Mouse (Mus musculus) lung, embryonic 15.5 days (tissue): ENCODE data around the gene Prex1. TPM values are rescaled to one million over a fixed set of nuclear protein-coding genes. Genes with fewer than 3 reads are reported as not detected.

Experiments used
- ATAC-seq: fragments of 200-750 bp; cut with Nextera tagmentation; 2 replicates; pipeline ENCODE4 v1.8.0; 2017; ENCODE audit warnings: moderate number of reproducible peaks, borderline replicate concordance; ENCODE audit not compliant: low FRiP score, low TSS enrichment; ENCODE audit errors: extremely low read depth
- H3K27ac ChIP-seq: fragments of 300-500 bp; sonication (generic); 2 replicates; pipeline ENCODE4 v1.5.1; 2015; ENCODE audit warnings: moderate library complexity, mild to moderate bottlenecking, inconsistent platforms
- H3K27me3 ChIP-seq: fragments of 300-500 bp; sonication (generic); 2 replicates; pipeline ENCODE4 v1.6.1; 2015; ENCODE audit warnings: inconsistent platforms
- H3K36me3 ChIP-seq: fragments of 300-500 bp; sonication (generic); 2 replicates; pipeline ENCODE4 v1.6.1; 2015; ENCODE audit warnings: inconsistent platforms
- H3K4me1 ChIP-seq: fragments of 300-500 bp; sonication (generic); 2 replicates; pipeline ENCODE4 v1.6.1; 2015; ENCODE audit warnings: inconsistent platforms
- H3K4me2 ChIP-seq: fragments of 300-500 bp; sonication (generic); 2 replicates; pipeline ENCODE4 v1.6.1; 2015; ENCODE audit warnings: inconsistent platforms, mild to moderate bottlenecking, moderate library complexity
- H3K4me3 ChIP-seq: fragments of 300-500 bp; sonication (generic); 2 replicates; pipeline ENCODE4 v1.5.1; 2015; ENCODE audit warnings: mild to moderate bottlenecking, inconsistent platforms
- H3K9ac ChIP-seq: fragments of 300-500 bp; sonication (generic); 2 replicates; pipeline ENCODE4 v1.6.1; 2015; ENCODE audit warnings: inconsistent platforms
- H3K9me3 ChIP-seq: fragments of 300-500 bp; sonication (generic); 2 replicates; pipeline ENCODE4 v1.6.1; 2016; ENCODE audit warnings: inconsistent platforms
- WGBS: fragments of 180-500 bp; shearing (Covaris S2); methylation state at CpG from one replicate; pipeline ENCODE4 v1.1.7; 2015; 5-methylcytosine and 5-hydroxymethylcytosine counted together
- polyA plus RNA-seq: library from polyadenylated mRNA; unstranded; fragments of >200 nt; fragmentation: Nextera tagmentation; extraction: Ambion mirVana; gene quantifications from 2 replicates; pipeline ENCODE4 v1.2.1, GENCODE M21; 2015

Prex1 gene
- polyA plus RNA-seq, 1 experiment from 2014 or later, result 10.6 TPM

- 46% methylated on average over 13 of the region's 13 CpGs for WGBS
- H3K9ac ChIP-seq, result no peak overlapping the region
- H3K4me2 ChIP-seq, result no peak overlapping the region
- no peak for ATAC-seq
- H3K9me3 ChIP-seq, result no peaks in the 10 kb centered on the region
- peaks cover 21% of the 10 kb centered on the region; the same call in 1 of the 2 replicates for H3K4me1 ChIP-seq
- no peak overlapping the region for H3K27ac ChIP-seq
- no peaks in the 10 kb centered on the region for H3K36me3 ChIP-seq
- no peak overlapping the region for H3K4me3 ChIP-seq
- no peaks in the 10 kb centered on the region for H3K27me3 ChIP-seq
Measured at GRCm38 (mm10) chr2:166678959-166679759, 34.5 kb downstream of the Prex1 start.

- 84% methylated on average over 11 of the region's 11 CpGs for WGBS
- no peak for ATAC-seq
- Histone ChIP-seq H3K36me3 (no peaks in the 10 kb centered on the region), H3K9me3 (no peaks in the 10 kb centered on the region), H3K27ac (no peak overlapping the region), H3K27me3 (no peaks in the 10 kb centered on the region), H3K9ac (no peak overlapping the region), H3K4me1 (peaks cover 23% of the 10 kb centered on the region; the same call in 1 of the 2 replicates), H3K4me2 (no peak overlapping the region), H3K4me3 (no peak overlapping the region)
Measured at GRCm38 (mm10) chr2:166676933-166677332, 36.7 kb downstream of the Prex1 start.

GRCm38 (mm10) chr2:166676498-166676897, 37.1 kb downstream of the Prex1 start:
- Histone ChIP-seq H3K4me2 (no peak overlapping the region), H3K9ac (no peak overlapping the region), H3K36me3 (no peaks in the 10 kb centered on the region), H3K4me3 (no peak overlapping the region), H3K27ac (no peak overlapping the region), H3K27me3 (no peaks in the 10 kb centered on the region), H3K9me3 (no peaks in the 10 kb centered on the region), H3K4me1 (peaks cover 23% of the 10 kb centered on the region; the same call in 1 of the 2 replicates)
- ATAC-seq, result no peak
- 78% methylated on average over 14 of the region's 14 CpGs for WGBS

GRCm38 (mm10) chr2:166675588-166676444, 37.8 kb downstream of the Prex1 start:
- no peak for ATAC-seq
- no peak overlapping the region for H3K4me2 ChIP-seq

GRCm38 (mm10) chr2:166674693-166675092, 38.9 kb downstream of the Prex1 start:
- 4% methylated on average over 12 of the region's 12 CpGs for WGBS
- Histone ChIP-seq H3K9ac (no peak overlapping the region), H3K4me3 (no peak overlapping the region), H3K27ac (no peak overlapping the region), H3K4me2 (no peak overlapping the region), H3K4me1 (peaks cover 25% of the 10 kb centered on the region; the same call in 1 of the 2 replicates), H3K36me3 (no peaks in the 10 kb centered on the region), H3K9me3 (no peaks in the 10 kb centered on the region), H3K27me3 (no peaks in the 10 kb centered on the region)
- ATAC-seq, result no peak; the same call in 1 of the 2 replicates

More at GRCm38 (mm10) chr2:166675588-166676444, 37.8 kb downstream of the Prex1 start:
- Histone ChIP-seq H3K9me3 (no peaks in the 10 kb centered on the region), H3K36me3 (no peaks in the 10 kb centered on the region), H3K9ac (no peak overlapping the region), H3K4me3 (no peak overlapping the region), H3K27me3 (no peaks in the 10 kb centered on the region), H3K27ac (no peak overlapping the region), H3K4me1 (peaks cover 23% of the 10 kb centered on the region; the same call in 1 of the 2 replicates)
- 50% methylated on average over 14 of the region's 14 CpGs for WGBS

- Histone ChIP-seq H3K27me3 (no peaks in the 10 kb centered on the region), H3K4me1 (peaks cover 26% of the 10 kb centered on the region; the same call in 1 of the 2 replicates), H3K4me3 (no peak overlapping the region), H3K4me2 (no peak overlapping the region), H3K27ac (no peak overlapping the region), H3K36me3 (no peaks in the 10 kb centered on the region), H3K9ac (no peak overlapping the region), H3K9me3 (no peaks in the 10 kb centered on the region)
- no peak for ATAC-seq
- 63% methylated on average over 12 of the region's 12 CpGs for WGBS
Measured at GRCm38 (mm10) chr2:166673951-166674350, 39.7 kb downstream of the Prex1 start.

- no peak for ATAC-seq
- Histone ChIP-seq H3K4me3 (no peak overlapping the region), H3K27me3 (no peaks in the 10 kb centered on the region), H3K27ac (no peak overlapping the region), H3K9me3 (no peaks in the 10 kb centered on the region), H3K4me1 (peaks cover 33% of the 10 kb centered on the region), H3K36me3 (no peaks in the 10 kb centered on the region), H3K9ac (no peak overlapping the region), H3K4me2 (no peak overlapping the region)
- WGBS, result 75% methylated on average over 14 of the region's 14 CpGs
Measured at GRCm38 (mm10) chr2:166672171-166672965, 41.3 kb downstream of the Prex1 start.

GRCm38 (mm10) chr2:166671614-166672013, 42.0 kb downstream of the Prex1 start:
- Histone ChIP-seq H3K27me3 (no peaks in the 10 kb centered on the region), H3K27ac (no peak overlapping the region), H3K4me1 (peaks cover 33% of the 10 kb centered on the region), H3K9me3 (no peaks in the 10 kb centered on the region), H3K36me3 (no peaks in the 10 kb centered on the region), H3K4me3 (no peak overlapping the region), H3K9ac (no peak overlapping the region), H3K4me2 (no peak overlapping the region)
- WGBS, result 86% methylated on average over 14 of the region's 14 CpGs
- ATAC-seq, result no peak

GRCm38 (mm10) chr2:166671019-166671418, 42.6 kb downstream of the Prex1 start:
- H3K4me1 ChIP-seq, result peaks cover 33% of the 10 kb centered on the region
- WGBS, result 28% methylated on average over 8 of the region's 8 CpGs

GRCm38 (mm10) chr2:166669922-166670321, 43.7 kb downstream of the Prex1 start:
- no peaks in the 10 kb centered on the region for H3K9me3 ChIP-seq
- no peaks in the 10 kb centered on the region for H3K27me3 ChIP-seq
- H3K4me2 ChIP-seq, result no peak overlapping the region
- no peak overlapping the region for H3K4me3 ChIP-seq
- H3K27ac ChIP-seq, result no peak overlapping the region
- 64% methylated on average over 9 of the region's 9 CpGs for WGBS
- no peak overlapping the region for H3K9ac ChIP-seq
- H3K36me3 ChIP-seq, result no peaks in the 10 kb centered on the region
- peaks cover 25% of the 10 kb centered on the region for H3K4me1 ChIP-seq
- no peak for ATAC-seq

More at GRCm38 (mm10) chr2:166671019-166671418, 42.6 kb downstream of the Prex1 start:
- Histone ChIP-seq H3K27ac (no peak overlapping the region), H3K9me3 (no peaks in the 10 kb centered on the region), H3K4me2 (no peak overlapping the region), H3K36me3 (no peaks in the 10 kb centered on the region), H3K9ac (no peak overlapping the region), H3K27me3 (no peaks in the 10 kb centered on the region), H3K4me3 (no peak overlapping the region)
- no peak for ATAC-seq
